In genomic region chr4:102719951-102720350, GRCm38 (mm10) we compare ENCODE assay signal across 13 mouse cellular contexts.
"Had no signal": no experiment of that assay in that cellular context is flagged by ENCODE, and none has a peak within 500 bp of the region (broad histone marks: within the 10 kb centered on the region; RNA-seq: fewer than 3 reads in every experiment).

No protein-coding gene starts in this region.

- H3K27ac ChIP-seq: kidney, postnatal 0 days; limb, embryonic 13.5 days; liver, embryonic 15.5 days; lung, embryonic 15.5 days; midbrain, embryonic 12.5 days; stomach, postnatal 0 days had no signal

- H3K36me3 ChIP-seq: limb, embryonic 13.5 days; liver, embryonic 15.5 days; lung, embryonic 15.5 days; midbrain, embryonic 12.5 days had no signal

- H3K27me3 ChIP-seq: limb, embryonic 13.5 days; liver, embryonic 15.5 days; lung, embryonic 15.5 days; midbrain, embryonic 12.5 days had no signal

- DNase-seq: kidney, adult 11 months; layer of hippocampus, adult 9-11 months; layer of hippocampus, postnatal 36 days; left cerebral cortex, postnatal 4 days; right cerebral cortex, postnatal 25 days; thymus, postnatal 4 days had no signal

- H3K9me3 ChIP-seq: limb, embryonic 13.5 days; liver, embryonic 15.5 days; lung, embryonic 15.5 days; midbrain, embryonic 12.5 days had no signal

- ATAC-seq: midbrain, embryonic 16.5 days had no signal

- H3K4me3 ChIP-seq: limb, embryonic 13.5 days; liver, embryonic 15.5 days; lung, embryonic 15.5 days; midbrain, embryonic 12.5 days had no signal

- H3K4me1 ChIP-seq: limb, embryonic 13.5 days; liver, embryonic 15.5 days; lung, embryonic 15.5 days; midbrain, embryonic 12.5 days had no signal
